Mouse (Mus musculus): ENCODE measurements around the gene Zkscan17. TPM values are rescaled to one million over a fixed set of nuclear protein-coding genes. Genes with fewer than 3 reads are reported as not detected.

Gene Zkscan17
- total RNA-seq, 2 experiments from 2014 or later = 8.8 to 9.9 TPM

GRCm38 (mm10) chr11:59524150-59524549 is 2.4 kb downstream of the Zkscan17 start:
- no peak for DNase-seq (ENCODE audit: low spot score in 2 of 2)
- intact Hi-C loops (cut with DNase I) = loop anchor here (10.0 kb wide), 2 partner anchors 221 to 261 kb away; partner anchors contain the start of gene Pld6

- intact Hi-C loops (cut with DNase I) = loop anchor here (10.0 kb wide), 2 partner anchors 225 to 265 kb away; partner anchors contain the start of gene Pld6
- no peak for DNase-seq (ENCODE audit: low spot score in 2 of 2)
These were observed 6.6 kb downstream of the Zkscan17 start for GRCm38 (mm10) chr11:59519741-59520495.

- intact Hi-C loops (cut with DNase I) = no loop called here
- DNase-seq (ENCODE audit: low spot score in 2 of 2) = no peak
These were observed 8.3 kb downstream of the Zkscan17 start for GRCm38 (mm10) chr11:59518226-59518625.

- intact Hi-C loops (cut with DNase I) = no loop called here
- DNase-seq (ENCODE audit: low spot score in 2 of 2) = no peak
These were observed 9.1 kb downstream of the Zkscan17 start for GRCm38 (mm10) chr11:59517441-59517840.

GRCm38 (mm10) chr11:59514789-59515188 is 11.8 kb downstream of the Zkscan17 start:
- intact Hi-C loops (cut with DNase I) = no loop called here
- DNase-seq (ENCODE audit: low spot score in 2 of 2) = no peak

GRCm38 (mm10) chr11:59514381-59514780 is 12.2 kb downstream of the Zkscan17 start:
- intact Hi-C loops (cut with DNase I) = no loop called here
- DNase-seq (ENCODE audit: low spot score in 2 of 2) = no peak

GRCm38 (mm10) chr11:59513556-59513955 is 13.0 kb downstream of the Zkscan17 start:
- intact Hi-C loops (cut with DNase I) = no loop called here
- no peak for DNase-seq (ENCODE audit: low spot score in 2 of 2)

- intact Hi-C loops (cut with DNase I) = no loop called here
- DNase-seq (ENCODE audit: low spot score in 2 of 2) = no peak
These were observed 13.8 kb downstream of the Zkscan17 start for GRCm38 (mm10) chr11:59512733-59513132.

GRCm38 (mm10) chr11:59511558-59511957 is 15.0 kb downstream of the Zkscan17 start:
- intact Hi-C loops (cut with DNase I) = no loop called here
- no peak for DNase-seq (ENCODE audit: low spot score in 2 of 2)

- intact Hi-C loops (cut with DNase I) = no loop called here
- no peak for DNase-seq (ENCODE audit: low spot score in 2 of 2)
These were observed 19.9 kb downstream of the Zkscan17 start for GRCm38 (mm10) chr11:59506713-59507074.

- intact Hi-C loops (cut with DNase I) = no loop called here
These were observed 20.5 kb downstream of the Zkscan17 start for GRCm38 (mm10) chr11:59505839-59506712.

GRCm38 (mm10) chr11:59505351-59505838 is 21.2 kb downstream of the Zkscan17 start:
- peak; percentile 63 for DNase-seq (ENCODE audit: low spot score in 2 of 2)
- intact Hi-C loops (cut with DNase I) = no loop called here

More at GRCm38 (mm10) chr11:59505839-59506712, 20.5 kb downstream of the Zkscan17 start:
- peak; percentile 70 to 81 for DNase-seq (ENCODE audit: low spot score in 2 of 2)

GRCm38 (mm10) chr11:59501978-59502700 is 24.4 kb downstream of the Zkscan17 start:
- intact Hi-C loops (cut with DNase I) = no loop called here
- DNase-seq (ENCODE audit: low spot score in 2 of 2) = no peak

GRCm38 (mm10) chr11:59497747-59498146 is 28.8 kb downstream of the Zkscan17 start:
- intact Hi-C loops (cut with DNase I) = no loop called here

GRCm38 (mm10) chr11:59496672-59497310 is 29.8 kb downstream of the Zkscan17 start:
- intact Hi-C loops (cut with DNase I) = no loop called here
- DNase-seq (ENCODE audit: low spot score in 2 of 2) = peak; percentile 36 to 43

More at GRCm38 (mm10) chr11:59497747-59498146, 28.8 kb downstream of the Zkscan17 start:
- DNase-seq (ENCODE audit: low spot score in 2 of 2) = no peak

- DNase-seq (ENCODE audit: low spot score in 2 of 2) = no peak
- intact Hi-C loops (cut with DNase I) = loop anchor here (10.0 kb wide), 1 partner anchor 261 kb away; the partner anchor contains the start of gene Arf1
These were observed 40.3 kb downstream of the Zkscan17 start for GRCm38 (mm10) chr11:59486222-59486621.

GRCm38 (mm10) chr11:59485641-59486040 is 40.9 kb downstream of the Zkscan17 start:
- no peak for DNase-seq (ENCODE audit: low spot score in 2 of 2)
- intact Hi-C loops (cut with DNase I) = loop anchor here (10.0 kb wide), 1 partner anchor 261 kb away; the partner anchor contains the start of gene Arf1

GRCm38 (mm10) chr11:59483212-59483611 is 43.3 kb downstream of the Zkscan17 start:
- DNase-seq (ENCODE audit: low spot score in 2 of 2) = peak in 1 of 2 experiments; percentile 30
- intact Hi-C loops (cut with DNase I) = loop anchor here (2.0 to 10.0 kb wide), 2 partner anchors 176 to 258 kb away; partner anchors contain the start of genes Arf1 and Wnt9a

- intact Hi-C loops (cut with DNase I) = no loop called here
- no peak for DNase-seq (ENCODE audit: low spot score in 2 of 2)
These were observed 49.3 kb downstream of the Zkscan17 start for GRCm38 (mm10) chr11:59477240-59477639.

All from left cerebral cortex, postnatal 36 days (tissue).